Mouse (Mus musculus) liver, postnatal 0 days (tissue): ENCODE results near the gene Gtf2ird1.

Source experiments
- CTCF ChIP-seq: sonication (generic); IDR thresholded peaks from 2 replicates; pipeline ENCODE4 v1.5.1; 2016; ENCODE audit warnings: antibody characterized with exemption, low read depth
- EP300 ChIP-seq: IDR thresholded peaks from 2 replicates; pipeline ENCODE4 v1.6.1; 2016; ENCODE audit warnings: antibody characterized with exemption, low read depth, mild to moderate bottlenecking

GRCm38 (mm10) chr5:134485183-134485730, 28.7 kb upstream of the Gtf2ird1 start:
- TF ChIP-seq CTCF (no peak), EP300 (no peak)
